ENCODE assay signal across 14 mouse cellular contexts in the genomic region with DNA sequence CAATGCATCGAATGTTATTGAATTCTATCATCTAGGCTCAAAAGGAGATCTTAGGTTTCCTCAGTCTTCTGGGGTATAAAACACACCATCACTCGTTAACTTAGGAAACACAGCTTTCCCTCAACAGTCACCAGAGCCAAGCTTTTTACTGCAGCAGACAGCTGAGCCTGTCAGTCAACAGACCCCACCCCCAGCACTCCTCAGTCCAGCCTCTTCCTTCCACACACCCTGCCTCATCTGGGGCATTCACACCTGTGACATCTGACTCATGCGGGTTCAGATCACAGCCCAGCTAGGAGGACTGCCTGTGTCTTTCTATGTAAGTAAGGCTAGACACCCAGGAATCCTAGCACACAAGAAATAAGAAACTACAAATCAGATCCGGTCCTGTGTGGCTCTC. TPM values are rescaled to one million over a fixed set of nuclear protein-coding genes. Genes with fewer than 3 reads are reported as not detected.
A peak's percentile ranks its signal among the peaks of the same experiment; 100 is the strongest.
DNase-seq lines count a peak whose midpoint lies in the region; ATAC-seq and TF ChIP-seq lines count a peak whose summit lies in the region.
"Had no signal": no experiment of that assay in that cellular context is flagged by ENCODE, and none has a peak within 500 bp of the region (broad histone marks: within the 10 kb centered on the region; RNA-seq: fewer than 3 reads in every experiment).

No protein-coding gene starts in this region.

- peak; percentile 50 to 57 for DNase-seq in gastrocnemius, adult 8-10 months (ENCODE audit: low spot score in 2 of 2)
- no peak for DNase-seq in gastrocnemius, postnatal 4 days (ENCODE audit: low spot score in 2 of 2)
- no peak for DNase-seq in G1E (ENCODE audit: low spot score)
- DNase-seq in large intestine, adult 2 months (ENCODE audit: low read depth, low spot score): peak; percentile 73
- peak; percentile 83 for DNase-seq in thymus, postnatal 0 days (ENCODE audit: low spot score)
- no peak for DNase-seq in cerebellum, adult 9-11 months
- no peak for DNase-seq in hindbrain, embryonic 14.5 days (ENCODE audit: low spot score)
- DNase-seq in left cerebral cortex, postnatal 25 days (ENCODE audit: low spot score in 2 of 2): no peak
- DNase-seq: cerebellum, adult 11-12 months; heart, adult 18-20 months had no signal

- H3K36me3 ChIP-seq in G1E (replicated peaks): peaks cover 90% of the 10 kb centered on the region
- H3K36me3 ChIP-seq in hindbrain, embryonic 14.5 days (replicated peaks; ENCODE audit: control insufficient read depth, insufficient read depth): peaks cover 18% of the 10 kb centered on the region

- no peak overlapping the region for H3K4me2 ChIP-seq in hindbrain, embryonic 14.5 days (replicated peaks)
- H3K4me2 ChIP-seq: neural tube, embryonic 13.5 days had no signal

- TF ChIP-seq CTCF in G1E (IDR thresholded peaks at IDR 0.05; ENCODE audit: low read depth, low read length): no peak

- no peak overlapping the region for H3K9ac ChIP-seq in hindbrain, embryonic 14.5 days
- H3K9ac ChIP-seq: neural tube, embryonic 13.5 days had no signal

- H3K27ac ChIP-seq in hindbrain, embryonic 14.5 days: no peak overlapping the region
- H3K27ac ChIP-seq: neural tube, embryonic 13.5 days had no signal

- WGBS in large intestine, adult 2 months: 31% methylated on average over 4 of the region's 4 CpGs
- 74% methylated on average over 4 of the region's 4 CpGs for WGBS in hindbrain, embryonic 14.5 days

- peak; percentile 22; the same call in 1 of the 2 replicates for ATAC-seq in G1E (ENCODE audit: extremely low read depth, insufficient number of reproducible peaks, low FRiP score, poor library complexity, severe bottlenecking)
- no peak for ATAC-seq in hindbrain, embryonic 14.5 days (ENCODE audit: low FRiP score)

- no peaks in the 10 kb centered on the region for H3K27me3 ChIP-seq in G1E (ENCODE audit: insufficient read depth, low read length)
- H3K27me3 ChIP-seq in hindbrain, embryonic 14.5 days (ENCODE audit: control insufficient read depth, insufficient read depth, low read length): no peaks in the 10 kb centered on the region
- H3K27me3 ChIP-seq: neural tube, embryonic 13.5 days had no signal

- peak overlapping the region; percentile 13; the same call in 1 of the 2 replicates for H3K4me3 ChIP-seq in G1E (ENCODE audit: low read depth, low read length)
- no peak overlapping the region for H3K4me3 ChIP-seq in hindbrain, embryonic 14.5 days (replicated peaks; ENCODE audit: low read length)
- H3K4me3 ChIP-seq: neural tube, embryonic 13.5 days had no signal

- intact Hi-C loops in left cerebral cortex, postnatal 25 days (cut with DNase I): no loop called here

- H3K4me1 ChIP-seq in G1E (ENCODE audit: insufficient read depth, low read depth, low read length): peaks cover 89% of the 10 kb centered on the region
- no peaks in the 10 kb centered on the region for H3K4me1 ChIP-seq in hindbrain, embryonic 14.5 days (replicated peaks; ENCODE audit: control insufficient read depth, insufficient read depth, low read length)

- no peaks in the 10 kb centered on the region for H3K9me3 ChIP-seq in G1E (replicated peaks)
- H3K9me3 ChIP-seq in hindbrain, embryonic 14.5 days (ENCODE audit: control insufficient read depth, low read length): no peaks in the 10 kb centered on the region
- H3K9me3 ChIP-seq: neural tube, embryonic 13.5 days had no signal

RNA-seq across cellular contexts. Expression of a gene that starts 7.9 kb away (rescaled TPM):
- total RNA-seq in gastrocnemius, adult 8-10 months (2022): under 1 TPM in 1 of 4 experiments, not detected in 3; 0.12 TPM
- not detected for total RNA-seq in gastrocnemius, postnatal 4 days (2021)
- total RNA-seq in G1E (2014; fragmentation: Nextera tagmentation): not detected in 2 replicates
- 0.05 and 0.17 TPM in 2 replicates for total RNA-seq in G1E (2017)
- not detected in 2 replicates for polyA plus RNA-seq in G1E (2012)
- 0.07 and 0.18 TPM in 2 replicates for polyA plus RNA-seq in large intestine, adult 2 months (2012; rRNA removed)
- polyA plus RNA-seq in thymus, postnatal 0 days (2015; fragmentation: Nextera tagmentation; extraction: Ambion mirVana): 0.16 and 0.18 TPM in 2 replicates
- 0.13 and 0.15 TPM in 2 replicates for polyA plus RNA-seq in hindbrain, embryonic 14.5 days (2014; fragmentation: Nextera tagmentation; extraction: Ambion mirVana)
- total RNA-seq in left cerebral cortex, postnatal 25 days (2021): not detected
- total RNA-seq: adrenal gland, adult 18-20 months; heart, adult 18-20 months; megakaryocyte progenitor cell, adult 5-6 weeks had no signal
- polyA plus RNA-seq: limb, embryonic 11.5 days had no signal

RNA-seq across cellular contexts. Expression of a gene that starts 10.9 kb away (rescaled TPM):
- total RNA-seq in gastrocnemius, adult 8-10 months (2022): 10 to 100 TPM; 31.0 to 39.7 (median 36.9) TPM
- 10 to 100 TPM; 28.0 to 28.6 TPM for total RNA-seq in gastrocnemius, postnatal 4 days (2021)
- total RNA-seq in G1E (2014; fragmentation: Nextera tagmentation) (66.1 and 95.4 TPM in 2 replicates), G1E (2017) (34.6 and 35.7 TPM in 2 replicates)
- polyA plus RNA-seq in G1E (2012): 4.5 and 5.4 TPM in 2 replicates
- polyA plus RNA-seq in large intestine, adult 2 months (2012; rRNA removed): 42.1 and 56.1 TPM in 2 replicates
- 23.8 and 27.3 TPM in 2 replicates for polyA plus RNA-seq in thymus, postnatal 0 days (2015; fragmentation: Nextera tagmentation; extraction: Ambion mirVana)
- polyA plus RNA-seq in hindbrain, embryonic 14.5 days (2014; fragmentation: Nextera tagmentation; extraction: Ambion mirVana): 18.5 and 18.6 TPM in 2 replicates
- 10 to 100 TPM; 54.1 to 63.5 TPM for total RNA-seq in left cerebral cortex, postnatal 25 days (2021)

RNA-seq across cellular contexts. Expression of a gene that starts 49.7 kb away (rescaled TPM):
- not detected for total RNA-seq in gastrocnemius, adult 8-10 months (2022)
- total RNA-seq in gastrocnemius, postnatal 4 days (2021): not detected
- total RNA-seq in G1E (2014; fragmentation: Nextera tagmentation) (not detected in 2 replicates), G1E (2017) (not detected in 2 replicates)
- not detected in 2 replicates for polyA plus RNA-seq in G1E (2012)
- polyA plus RNA-seq in large intestine, adult 2 months (2012; rRNA removed): not detected in 2 replicates
- polyA plus RNA-seq in thymus, postnatal 0 days (2015; fragmentation: Nextera tagmentation; extraction: Ambion mirVana): not detected in 2 replicates
- polyA plus RNA-seq in hindbrain, embryonic 14.5 days (2014; fragmentation: Nextera tagmentation; extraction: Ambion mirVana): not detected in 2 replicates
- total RNA-seq in left cerebral cortex, postnatal 25 days (2021): not detected
- total RNA-seq: adrenal gland, adult 18-20 months; heart, adult 18-20 months; megakaryocyte progenitor cell, adult 5-6 weeks had no signal
- polyA plus RNA-seq: limb, embryonic 11.5 days had no signal

RNA-seq across cellular contexts. Expression of a gene that starts 54.8 kb away (rescaled TPM):
- total RNA-seq in gastrocnemius, adult 8-10 months (2022): 1 to 10 TPM; 6.6 to 7.9 (median 7.0) TPM
- total RNA-seq in gastrocnemius, postnatal 4 days (2021): 10 to 100 TPM; 20.9 to 24.1 TPM
- total RNA-seq in G1E (2014; fragmentation: Nextera tagmentation) (55.0 and 55.7 TPM in 2 replicates), G1E (2017) (28.4 and 32.8 TPM in 2 replicates)
- polyA plus RNA-seq in G1E (2012): 54.5 and 60.8 TPM in 2 replicates
- 30.1 and 36.7 TPM in 2 replicates for polyA plus RNA-seq in large intestine, adult 2 months (2012; rRNA removed)
- 25.2 and 26.3 TPM in 2 replicates for polyA plus RNA-seq in thymus, postnatal 0 days (2015; fragmentation: Nextera tagmentation; extraction: Ambion mirVana)
- polyA plus RNA-seq in hindbrain, embryonic 14.5 days (2014; fragmentation: Nextera tagmentation; extraction: Ambion mirVana): 49.8 and 52.1 TPM in 2 replicates
- total RNA-seq in left cerebral cortex, postnatal 25 days (2021): 10 to 100 TPM; 60.7 to 63.6 TPM

Comparison
In these comparisons a context has a peak if more than half of its experiments do, and no peak if none do; other contexts are left out.
1. DNase-seq: peak in gastrocnemius, adult 8-10 months (2 of 2), large intestine, adult 2 months (single experiment) and thymus, postnatal 0 days (single experiment); none in gastrocnemius, postnatal 4 days (0 of 2), G1E (single experiment), cerebellum, adult 9-11 months (single experiment), hindbrain, embryonic 14.5 days (single experiment) and left cerebral cortex, postnatal 25 days (0 of 2).